Mouse (Mus musculus): ENCODE results near the gene B4galt1.

Gene B4galt1

DNA sequence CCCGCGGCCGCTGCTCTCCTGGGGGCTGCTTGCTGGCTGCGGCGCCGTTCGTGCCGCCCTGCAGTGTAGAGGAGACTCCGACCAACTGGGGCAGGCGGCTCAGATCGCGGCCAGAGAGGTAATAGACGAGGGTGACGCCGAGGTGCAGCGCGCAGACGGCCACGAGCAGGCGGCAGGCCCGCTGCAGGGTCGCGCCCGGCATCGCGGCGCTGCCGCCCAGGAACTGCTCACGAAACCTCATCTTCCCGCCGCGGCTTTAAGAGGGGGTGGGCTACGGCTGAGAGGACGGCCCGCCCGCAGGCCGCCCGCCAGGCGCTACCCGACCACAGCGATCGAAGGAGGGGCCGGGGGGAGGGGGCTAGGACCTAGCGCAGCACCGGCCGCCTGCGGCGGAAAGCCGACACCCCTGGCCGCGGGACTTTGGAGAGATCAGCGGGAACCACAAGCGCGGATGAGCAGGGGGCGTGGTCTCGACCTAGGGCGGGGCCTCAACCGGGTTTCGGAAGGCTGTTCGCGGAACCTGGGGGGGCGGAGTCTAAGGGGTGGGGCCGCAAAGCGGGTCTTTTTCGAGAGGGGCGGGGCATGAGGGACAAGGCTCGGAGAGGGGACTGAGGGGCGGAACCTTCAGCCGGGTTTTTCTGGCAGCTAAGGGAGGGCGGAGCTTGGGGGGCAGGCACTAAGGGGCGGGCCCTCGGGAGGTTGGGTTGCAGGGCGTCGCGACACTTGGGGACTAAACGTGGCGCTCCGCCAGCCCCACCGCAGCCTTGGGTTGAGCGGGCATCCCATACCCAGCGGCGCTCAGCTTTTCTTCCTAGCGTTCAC, at the start of gene B4galt1:
Gene B4galt1, minus strand, starts transcription at position 441 of the 822 bp plus-strand sequence.
- DNase-seq: peak; percentile 85 to 94

DNA sequence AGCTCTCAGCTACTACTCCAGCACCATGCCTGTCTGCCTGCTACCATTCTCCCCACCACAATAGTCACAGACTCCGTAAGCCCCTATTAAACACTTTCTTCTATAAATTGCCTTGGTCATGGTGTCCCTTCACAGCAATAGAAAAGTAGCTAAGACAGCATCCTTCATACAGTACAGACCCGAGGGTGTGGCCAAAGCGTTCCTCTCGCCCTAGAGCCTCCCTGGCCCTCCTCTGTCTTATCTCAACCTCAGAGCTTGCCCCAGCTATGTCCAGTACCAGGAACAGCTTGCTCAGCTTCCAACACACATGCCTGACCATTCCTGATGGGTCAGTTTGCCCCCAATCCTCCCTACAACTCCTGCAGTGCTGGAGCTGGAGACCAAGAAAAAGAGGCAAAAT, 46.8 kb upstream of the B4galt1 start:
- DNase-seq: no peak

DNA sequence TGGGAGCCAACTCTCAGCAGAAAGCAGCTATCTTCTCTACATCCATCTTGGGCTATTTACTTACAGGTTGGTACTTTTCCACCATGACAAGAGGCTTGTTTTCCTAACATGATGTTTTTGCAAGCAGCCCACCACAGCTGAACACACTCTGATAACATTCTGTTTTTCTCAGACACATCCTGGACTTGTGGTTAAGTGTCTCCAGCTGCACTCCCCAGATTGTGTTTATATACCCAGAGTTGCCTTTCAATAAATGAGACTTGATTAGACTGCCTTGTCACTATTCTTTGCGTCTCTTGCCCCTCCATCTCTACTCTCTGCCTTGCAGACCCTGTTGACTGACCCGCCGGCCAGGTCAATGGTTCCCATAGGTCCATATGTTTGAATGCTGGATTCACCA, 46.3 kb upstream of the B4galt1 start:
- DNase-seq: no peak

DNA sequence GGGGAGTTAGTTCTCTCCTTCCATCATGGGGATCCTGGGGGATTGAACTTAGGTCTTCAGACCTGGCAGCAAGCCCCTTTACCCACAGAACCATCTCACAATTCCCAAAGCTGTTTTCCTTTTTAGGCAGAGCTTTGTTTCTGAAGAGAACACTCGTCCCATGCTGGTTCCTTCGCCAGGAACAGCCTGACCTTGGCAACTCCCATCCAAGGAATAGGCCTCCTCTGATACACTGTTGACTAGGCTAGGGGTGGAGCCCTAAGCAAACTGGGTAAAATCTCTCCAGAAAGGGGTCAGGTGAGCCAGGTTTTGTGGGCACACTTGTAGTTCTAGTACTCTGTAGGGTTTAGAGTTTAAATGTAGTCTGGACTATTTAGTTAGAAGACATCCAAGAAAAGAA, 45.5 kb upstream of the B4galt1 start:
- DNase-seq: no peak

DNA sequence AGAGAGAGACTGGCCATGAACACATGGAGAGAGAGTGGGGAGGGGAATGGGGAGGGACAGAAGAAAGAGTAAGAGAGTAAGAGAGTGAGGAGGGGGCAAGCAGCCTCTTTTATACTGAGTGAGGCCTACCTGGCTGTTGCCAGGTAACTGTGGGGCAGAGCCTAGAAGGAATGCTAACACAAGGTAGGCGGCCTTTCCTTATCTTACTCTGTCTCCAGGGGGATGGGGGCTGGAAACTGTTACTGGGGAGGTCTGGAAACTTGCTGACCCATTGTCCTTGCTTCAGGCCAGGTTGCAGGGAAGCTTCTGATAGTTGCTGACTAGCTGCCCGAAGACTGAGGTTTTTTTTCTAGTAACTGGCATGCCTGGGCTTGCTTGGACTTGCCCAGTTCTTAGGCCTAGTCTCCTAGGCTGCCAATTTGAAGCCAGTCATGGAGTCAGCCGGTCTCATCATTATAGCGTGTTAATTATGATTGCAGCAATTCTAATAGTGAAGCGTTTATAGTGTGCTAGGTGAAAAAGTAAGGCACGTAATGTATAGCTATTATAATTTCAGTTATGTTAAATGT, 44.8 kb upstream of the B4galt1 start:
- no peak for DNase-seq

DNA sequence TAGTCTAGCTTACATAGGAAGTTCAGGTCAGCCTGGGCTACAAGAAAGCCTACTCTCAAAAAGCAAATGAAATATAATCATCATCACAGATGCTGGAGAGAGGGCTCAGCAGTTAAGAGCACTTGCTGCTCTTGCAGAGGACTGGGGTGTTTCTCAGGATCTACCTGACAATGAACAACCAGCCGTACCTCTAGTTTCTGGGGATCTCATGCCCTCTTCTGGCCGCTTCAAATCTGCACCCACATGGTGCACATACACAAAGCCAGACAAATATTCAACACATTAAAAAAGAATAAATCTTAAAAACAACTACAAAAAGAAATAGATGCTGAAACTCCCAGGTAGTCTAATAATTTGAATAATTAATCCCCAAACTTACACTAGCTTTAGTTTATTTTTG, 41.8 kb upstream of the B4galt1 start:
- no peak for DNase-seq

DNA sequence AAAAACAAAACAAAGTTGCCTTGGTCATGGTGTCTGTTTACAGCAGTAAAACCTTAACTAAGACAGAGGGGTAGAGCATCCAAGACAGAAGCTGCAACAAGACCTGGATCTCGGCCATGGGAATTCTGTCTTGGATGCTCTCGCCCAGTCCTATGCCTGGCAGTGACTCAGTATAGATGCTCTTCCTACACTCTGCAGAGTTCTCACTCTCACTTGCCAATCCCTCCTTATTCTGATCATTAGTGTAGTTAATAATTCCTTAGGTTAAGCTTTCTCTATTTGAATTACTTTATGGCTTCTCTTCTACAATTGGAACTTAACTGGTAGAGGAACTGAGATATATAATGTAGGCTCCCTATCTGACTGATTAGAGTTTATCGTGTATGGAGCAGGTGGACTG, 41.3 kb upstream of the B4galt1 start:
- DNase-seq: no peak

DNA sequence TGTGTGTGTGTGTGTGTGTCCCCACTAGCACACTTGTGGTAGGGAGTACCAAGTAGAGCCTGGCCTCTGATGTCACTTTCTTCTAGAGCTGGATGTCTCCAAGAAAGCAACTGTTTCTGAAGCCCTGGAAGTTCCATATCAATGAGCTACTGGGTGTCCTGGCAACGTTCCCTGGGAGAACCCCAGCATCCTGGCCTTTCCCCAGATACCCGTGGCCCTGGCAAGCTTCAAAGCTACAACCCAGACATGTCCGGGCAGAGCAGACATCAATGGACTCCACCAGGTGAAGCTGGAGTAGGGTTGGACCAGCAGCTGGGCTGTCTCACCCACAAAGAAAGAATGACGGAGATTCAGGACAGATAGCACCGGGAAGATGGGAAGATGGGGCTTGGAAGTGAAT, 37.4 kb upstream of the B4galt1 start:
- DNase-seq: peak in 1 of 2 experiments; percentile 22

DNA sequence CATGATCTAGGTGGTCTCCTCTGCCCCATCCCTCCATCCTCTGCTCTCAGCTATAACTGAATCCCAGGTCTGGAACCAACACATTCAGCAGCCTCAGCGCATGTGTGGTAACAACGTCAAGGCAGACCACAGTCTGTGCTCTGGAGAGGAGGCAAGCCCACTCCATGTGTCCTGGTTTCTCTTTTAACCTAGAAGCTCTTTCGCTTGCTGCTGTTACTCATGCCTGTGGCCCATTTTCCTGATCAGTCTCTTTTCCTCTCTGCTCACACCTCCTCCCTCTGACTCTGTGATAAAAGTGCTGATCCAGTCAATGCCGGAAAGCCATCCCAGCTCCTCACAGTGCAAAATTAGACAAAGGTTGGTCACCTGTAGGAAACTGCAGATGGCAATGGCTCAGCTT, 36.2 kb upstream of the B4galt1 start:
- DNase-seq: no peak

DNA sequence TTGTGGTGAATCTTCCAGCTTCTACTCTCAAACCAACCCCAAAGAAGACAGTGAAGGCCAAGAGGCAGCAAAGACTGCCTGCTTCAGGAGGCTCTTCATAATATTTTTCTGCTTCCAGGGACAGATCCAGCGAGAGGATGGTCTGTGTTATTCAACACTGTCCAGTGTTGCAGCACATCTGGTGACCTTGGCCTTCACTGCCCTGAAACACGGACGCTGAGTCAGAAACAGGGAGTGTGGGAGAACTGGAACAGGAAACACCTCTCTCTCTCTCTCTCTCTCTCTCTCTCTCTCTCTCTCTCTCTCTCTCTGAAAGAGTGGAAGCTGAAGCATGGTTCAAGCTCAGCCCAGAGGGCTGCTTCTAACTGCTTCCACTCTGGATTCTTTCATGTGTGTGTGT, 35.4 kb upstream of the B4galt1 start:
- DNase-seq: no peak

DNA sequence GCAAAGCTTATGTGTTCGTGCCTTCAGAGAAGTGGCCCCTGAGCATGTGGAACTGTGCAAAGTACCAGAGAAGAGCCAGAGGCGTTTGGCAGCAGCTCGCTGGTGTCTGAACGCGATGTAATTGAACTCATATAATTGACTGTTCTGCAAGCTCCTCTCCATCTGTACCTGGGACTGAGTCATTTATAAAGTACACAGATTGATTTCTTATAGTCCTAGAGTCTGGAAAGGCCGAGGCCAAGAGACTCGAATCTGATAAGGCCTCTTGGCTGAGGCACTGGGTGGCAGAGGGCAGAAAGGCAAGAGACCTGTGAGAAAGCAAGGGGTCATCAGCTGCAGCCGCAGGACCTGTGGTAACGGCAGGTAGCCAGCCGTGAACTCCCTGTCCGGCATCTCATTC, 35.0 kb upstream of the B4galt1 start:
- DNase-seq: no peak

DNA sequence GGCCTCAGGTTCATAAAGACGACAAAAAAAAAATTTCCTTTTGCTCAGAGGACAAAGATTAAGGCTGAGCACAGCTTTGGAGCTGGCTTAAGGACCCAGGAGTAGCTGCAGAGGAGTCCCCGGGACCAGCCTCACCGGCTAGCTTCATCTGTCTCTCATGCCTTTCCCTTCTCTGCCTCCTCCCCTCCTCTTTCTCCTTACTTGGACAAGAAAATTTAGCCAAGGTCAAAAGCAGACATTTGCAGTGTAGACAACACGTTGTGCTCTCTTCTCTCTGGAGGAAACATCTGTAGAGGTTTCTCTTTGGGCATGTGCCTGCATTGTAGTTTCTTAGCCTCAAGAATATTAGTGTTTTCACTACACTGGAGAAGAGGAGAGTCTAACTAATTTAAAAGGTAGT, 32.1 kb upstream of the B4galt1 start:
- DNase-seq: no peak

DNA sequence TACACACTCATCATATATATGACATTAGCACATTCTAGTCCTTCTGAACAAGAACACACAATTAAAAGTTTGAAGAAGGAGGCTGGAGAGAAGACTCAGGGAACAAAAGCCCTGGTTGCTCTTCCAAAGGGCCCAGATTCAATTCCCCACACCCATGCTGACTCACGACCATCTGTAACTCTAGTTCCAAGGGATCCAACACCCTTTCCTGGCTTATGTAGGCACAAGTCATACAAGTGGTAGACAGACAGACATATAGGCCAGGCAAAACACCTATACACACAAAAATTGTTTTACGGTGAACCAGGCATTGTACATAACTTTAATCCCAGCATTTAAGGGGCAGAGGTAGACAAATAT, 31.3 kb upstream of the B4galt1 start:
- no peak for DNase-seq

DNA sequence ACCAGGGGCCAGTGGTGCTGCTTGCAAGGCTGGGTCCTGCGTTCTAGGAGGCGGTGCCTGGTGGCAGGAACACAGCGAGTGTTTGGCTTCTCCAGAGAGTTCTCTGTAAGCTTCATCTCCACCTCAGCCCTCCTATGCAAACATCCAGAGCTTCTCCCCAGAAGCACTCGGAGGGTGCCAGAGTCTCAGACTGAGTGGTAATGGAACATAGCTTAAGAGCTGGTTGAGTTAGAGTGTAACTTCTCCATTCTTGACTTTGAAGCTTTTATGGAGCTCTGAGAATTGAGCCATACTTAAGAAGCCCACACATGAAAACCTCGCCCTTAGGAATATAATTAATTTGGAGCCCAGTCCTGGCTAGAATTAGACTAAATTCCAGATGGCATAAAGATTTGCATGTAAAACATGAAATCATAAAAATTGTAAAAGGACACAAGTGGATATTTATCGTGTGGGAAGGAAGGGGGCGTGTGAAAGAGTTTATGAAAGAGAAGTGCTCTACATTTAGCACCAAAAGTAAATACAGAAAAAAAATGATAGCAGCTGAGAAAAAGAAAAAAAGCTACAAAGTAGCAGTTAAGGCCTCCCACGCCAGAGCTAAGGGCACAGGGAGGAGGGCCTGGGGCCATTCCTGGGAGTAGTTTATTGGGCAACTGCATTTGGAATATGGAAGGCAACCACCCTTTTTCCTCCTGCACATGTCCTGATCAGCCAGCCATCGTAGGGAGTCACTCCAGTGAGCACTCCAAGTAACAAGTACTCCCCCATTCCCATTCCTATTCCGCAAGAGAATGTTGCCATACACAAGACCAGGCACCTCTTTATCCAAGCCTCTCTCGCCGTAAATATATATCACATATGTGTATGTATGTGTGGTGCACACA, 30.7 kb upstream of the B4galt1 start:
- no peak for DNase-seq

DNA sequence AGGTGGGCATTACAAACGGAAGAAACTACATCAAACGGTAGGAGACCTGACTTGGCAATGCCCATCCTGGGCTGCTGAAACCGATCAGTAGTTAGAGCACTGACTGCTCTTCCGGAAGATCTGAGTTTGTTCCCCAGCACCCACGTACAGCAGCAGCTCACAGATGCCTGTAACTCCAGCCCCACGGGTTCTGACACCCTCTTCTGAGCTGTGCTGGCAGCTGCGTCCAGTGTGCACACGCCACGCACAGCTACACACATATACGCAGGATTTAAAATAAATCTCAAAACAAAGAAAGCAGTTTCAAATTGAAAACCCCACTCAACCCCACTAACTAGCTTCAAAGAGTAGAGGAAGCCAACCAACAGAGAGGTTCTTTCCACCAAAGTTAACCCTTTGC, 29.4 kb upstream of the B4galt1 start:
- DNase-seq: no peak

DNA sequence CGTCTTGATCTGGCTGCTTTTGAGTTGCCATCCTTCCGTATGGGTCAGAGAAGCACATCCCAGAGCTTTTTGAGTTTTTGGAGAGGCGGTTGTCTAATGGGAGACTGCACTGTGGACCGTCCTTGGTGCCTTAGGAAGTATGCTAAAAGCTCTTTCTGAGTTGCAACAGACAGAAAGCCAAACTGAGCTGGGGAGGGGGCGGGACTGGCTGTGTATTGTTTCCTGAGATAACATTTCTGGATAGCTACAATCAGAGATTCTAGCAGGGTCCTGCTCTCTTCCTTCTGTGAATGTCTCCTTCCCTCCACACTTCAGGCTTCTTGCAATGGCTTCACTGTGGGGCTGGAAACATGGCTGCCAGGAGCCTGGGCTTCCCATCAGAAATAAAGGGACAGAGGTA, 23.7 kb upstream of the B4galt1 start:
- DNase-seq: no peak

DNA sequence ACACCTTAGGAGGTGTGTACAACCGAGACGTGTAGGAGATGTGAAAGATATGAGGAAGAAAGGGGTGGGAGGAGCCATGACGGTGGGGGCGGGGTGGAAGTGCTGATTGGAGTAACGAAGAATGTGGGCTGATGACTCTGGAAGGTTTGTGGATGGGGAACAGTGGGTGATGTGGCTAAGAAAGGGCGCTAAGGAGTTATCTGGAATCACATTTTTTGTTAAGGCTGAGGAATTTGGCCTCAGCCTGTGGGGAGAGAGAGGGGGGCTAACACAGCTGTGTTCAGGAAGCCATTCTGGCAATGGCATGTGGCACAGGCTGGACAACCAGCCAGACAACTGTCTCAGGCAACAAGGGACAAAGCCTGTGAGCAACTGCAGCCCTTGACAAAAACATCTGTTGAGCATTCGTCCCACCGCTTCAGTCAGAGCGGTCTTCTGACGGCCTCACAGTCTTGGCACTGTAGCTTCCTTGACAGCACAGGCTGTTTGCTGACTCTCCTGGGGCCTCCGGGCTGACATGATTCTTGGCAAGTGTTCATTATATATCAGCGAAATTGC, 23.1 kb upstream of the B4galt1 start:
- DNase-seq: peak; percentile 15 to 22

DNA sequence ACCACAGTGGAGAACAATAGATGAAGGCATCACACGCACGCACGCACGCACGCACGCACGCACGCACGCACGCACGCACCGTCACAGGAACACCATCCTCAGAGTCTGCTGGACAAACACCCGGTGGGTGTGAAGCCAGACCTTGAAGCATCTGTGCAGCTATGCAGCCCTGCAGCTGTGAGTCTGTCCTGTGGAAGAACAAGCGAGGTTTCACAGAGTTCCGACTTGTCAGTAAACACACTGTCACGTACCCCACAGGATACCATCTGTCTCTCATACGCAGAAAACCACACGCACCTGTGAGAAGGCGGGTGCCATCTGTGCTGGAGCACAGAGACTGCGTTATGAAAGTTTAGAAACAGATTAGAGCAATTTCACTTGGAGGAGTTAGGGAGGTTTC, 22.0 kb upstream of the B4galt1 start:
- DNase-seq: peak; percentile 23 to 42

DNA sequence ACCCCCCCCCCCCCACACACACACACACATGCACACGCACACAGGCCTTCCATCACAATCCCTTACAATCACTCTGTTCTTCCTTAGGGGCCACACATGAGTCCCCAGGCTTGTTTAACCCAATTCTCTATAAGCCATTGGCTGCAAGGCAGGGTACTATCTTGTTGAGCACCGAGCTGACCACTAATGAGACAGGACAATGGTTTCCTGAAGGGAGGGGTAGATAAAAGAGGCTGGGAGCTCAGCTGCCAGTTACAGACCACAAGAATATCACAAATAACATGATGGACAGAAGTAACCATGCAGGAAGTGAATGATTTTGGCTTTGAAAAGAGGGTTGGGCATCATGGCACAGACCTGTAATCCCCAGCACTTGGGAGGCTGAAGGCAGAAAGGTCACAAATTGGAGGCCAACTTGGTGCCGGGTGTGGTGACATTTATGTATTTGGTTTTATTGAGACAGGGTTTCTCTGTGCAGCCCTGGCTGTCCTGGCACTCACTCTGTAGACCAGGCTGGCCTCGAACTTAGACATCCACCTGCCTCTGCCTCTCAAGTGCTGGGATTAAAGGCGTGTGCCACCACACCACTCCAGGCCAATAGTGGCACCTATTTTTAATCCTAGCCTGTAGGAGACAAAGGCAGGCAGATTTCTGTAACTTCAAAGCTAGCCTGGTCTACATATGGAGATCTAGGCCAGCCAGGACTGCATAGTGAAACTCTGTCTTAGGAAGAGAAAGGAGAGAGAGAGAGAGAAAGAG, 21.2 kb upstream of the B4galt1 start:
- no peak for DNase-seq

DNA sequence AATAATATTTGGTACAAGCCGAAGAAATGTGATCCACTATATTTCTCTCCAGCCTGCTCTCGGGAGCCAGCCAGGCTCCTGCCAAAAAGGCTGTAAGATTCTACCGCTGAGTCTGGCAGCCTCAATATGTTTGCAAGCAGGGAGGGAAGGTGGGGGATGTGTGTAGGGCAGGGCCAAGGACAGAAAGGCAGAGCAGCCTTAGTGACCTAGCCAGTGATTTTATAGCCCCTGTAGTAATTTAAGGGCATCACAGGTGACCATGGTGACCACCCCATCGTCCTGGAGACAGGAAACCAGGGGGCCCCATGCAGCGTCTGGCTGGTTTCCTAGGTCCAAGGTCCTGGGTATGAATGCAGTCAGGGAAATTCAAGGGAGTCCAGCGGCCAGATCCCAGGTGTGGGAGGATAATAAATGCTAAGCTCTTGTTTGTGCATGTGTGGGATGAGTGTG, 20.4 kb upstream of the B4galt1 start:
- DNase-seq: peak; percentile 63 to 67

DNA sequence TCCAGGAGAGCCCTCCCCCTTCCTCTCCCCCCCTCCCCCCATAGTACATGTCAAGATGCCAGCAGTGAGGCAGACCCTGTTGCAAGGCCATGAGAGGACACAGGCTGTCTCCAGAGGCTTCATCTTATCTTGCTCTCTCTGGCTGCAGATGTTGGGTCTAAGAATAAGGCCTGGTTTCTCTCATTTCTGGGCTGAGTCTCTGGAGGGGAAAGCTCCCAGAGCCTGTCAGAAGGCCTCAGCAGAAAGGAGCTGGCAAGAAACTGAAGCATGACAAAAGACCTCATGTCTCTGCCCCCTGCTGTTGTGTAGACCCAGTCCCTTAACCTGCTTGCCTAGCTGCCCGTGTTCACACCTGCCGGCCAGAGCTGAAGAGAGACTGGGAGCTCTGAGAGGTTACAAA, 19.5 kb upstream of the B4galt1 start:
- peak; percentile 17 to 19 for DNase-seq

DNA sequence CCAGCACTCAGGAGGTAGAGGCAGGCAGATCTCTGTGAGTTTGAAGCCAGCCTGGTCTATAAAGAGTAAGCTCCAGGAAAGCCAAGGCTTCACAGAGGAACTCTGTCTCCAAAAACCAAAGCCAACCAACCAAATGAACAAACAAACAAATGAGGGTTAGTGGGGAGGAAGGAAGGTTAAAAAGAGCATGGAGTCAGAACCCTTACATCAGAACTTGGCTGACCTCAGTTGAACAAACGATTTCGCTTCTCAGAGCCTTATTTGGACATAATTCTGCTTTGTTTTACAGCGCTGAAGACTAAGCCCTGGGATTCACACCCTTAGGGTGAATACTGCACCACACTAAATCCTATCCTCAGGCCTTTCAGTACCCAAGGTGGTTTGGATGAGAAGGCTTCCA, 18.3 kb upstream of the B4galt1 start:
- no peak for DNase-seq

DNA sequence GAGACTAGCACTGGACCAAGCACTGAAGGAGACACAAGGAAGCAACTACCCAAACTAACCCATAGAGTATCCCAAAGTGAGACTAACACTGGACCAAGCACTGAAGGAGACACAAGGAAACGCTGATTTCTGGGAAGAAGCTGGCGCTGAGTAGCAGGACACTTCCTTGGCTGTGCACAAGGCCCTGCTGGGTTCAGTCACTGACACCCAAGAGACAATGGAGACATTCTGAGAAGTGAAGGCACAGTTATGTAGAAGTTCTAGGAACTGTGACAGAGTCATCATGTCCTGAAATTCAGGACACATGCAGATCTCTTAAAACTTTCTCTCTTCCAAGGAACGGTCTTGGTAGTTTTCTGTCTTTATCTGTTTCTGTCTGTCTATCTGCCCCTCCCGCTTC, 16.4 kb upstream of the B4galt1 start:
- DNase-seq: no peak
